Mouse (Mus musculus) heart, embryonic 12.5 days (tissue): ENCODE data around the gene Mgst3. TPM values are rescaled to one million over a fixed set of nuclear protein-coding genes. Genes with fewer than 3 reads are reported as not detected.

ENCODE experiments used
- ATAC-seq: fragments of 200-750 bp; cut with Nextera tagmentation; 2 replicates; pipeline ENCODE4 v1.8.0; 2017; ENCODE audit warnings: moderate TSS enrichment, moderate library complexity; ENCODE audit not compliant: insufficient number of reproducible peaks, low FRiP score
- H3K27ac ChIP-seq: fragments of 300-500 bp; sonication (generic); 2 replicates; pipeline ENCODE4 v1.5.1; 2016; ENCODE audit warnings: mild to moderate bottlenecking, moderate library complexity; ENCODE audit not compliant: poor library complexity, severe bottlenecking
- H3K27me3 ChIP-seq: fragments of 300-500 bp; sonication (generic); replicated peaks from 2 replicates; pipeline ENCODE4 v1.6.1; 2016; ENCODE audit warnings: mild to moderate bottlenecking, moderate library complexity
- H3K36me3 ChIP-seq: fragments of 300-500 bp; sonication (generic); 2 replicates; pipeline ENCODE4 v1.6.1; 2016; ENCODE audit warnings: mild to moderate bottlenecking, moderate library complexity
- H3K4me1 ChIP-seq: fragments of 300-500 bp; sonication (generic); replicated peaks from 2 replicates; pipeline ENCODE4 v1.6.1; 2016; ENCODE audit warnings: mild to moderate bottlenecking
- H3K4me2 ChIP-seq: fragments of 300-500 bp; sonication (generic); 2 replicates; pipeline ENCODE4 v1.6.1; 2016; ENCODE audit warnings: mild to moderate bottlenecking, moderate library complexity
- H3K4me3 ChIP-seq: fragments of 300-500 bp; sonication (generic); 2 replicates; pipeline ENCODE4 v1.5.1; 2016; ENCODE audit warnings: mild to moderate bottlenecking
- H3K9ac ChIP-seq: fragments of 300-500 bp; sonication (generic); 2 replicates; pipeline ENCODE4 v1.6.1; 2016; ENCODE audit warnings: mild to moderate bottlenecking, moderate library complexity
- H3K9me3 ChIP-seq: fragments of 300-500 bp; sonication (generic); replicated peaks from 2 replicates; pipeline ENCODE4 v1.6.1; 2016; ENCODE audit warnings: mild to moderate bottlenecking, moderate library complexity
- WGBS: fragments of 180-500 bp; shearing (Covaris S2); methylation state at CpG from one replicate; pipeline ENCODE4 v1.1.7; 2016; 5-methylcytosine and 5-hydroxymethylcytosine counted together
- polyA plus RNA-seq: library from polyadenylated mRNA; unstranded; fragments of >200 nt; fragmentation: Nextera tagmentation; extraction: Ambion mirVana; gene quantifications from 2 replicates; pipeline ENCODE4 v1.2.1, GENCODE M21; 2016

Gene Mgst3
- polyA plus RNA-seq, 1 experiment from 2014 or later, result 108 TPM

DNA sequence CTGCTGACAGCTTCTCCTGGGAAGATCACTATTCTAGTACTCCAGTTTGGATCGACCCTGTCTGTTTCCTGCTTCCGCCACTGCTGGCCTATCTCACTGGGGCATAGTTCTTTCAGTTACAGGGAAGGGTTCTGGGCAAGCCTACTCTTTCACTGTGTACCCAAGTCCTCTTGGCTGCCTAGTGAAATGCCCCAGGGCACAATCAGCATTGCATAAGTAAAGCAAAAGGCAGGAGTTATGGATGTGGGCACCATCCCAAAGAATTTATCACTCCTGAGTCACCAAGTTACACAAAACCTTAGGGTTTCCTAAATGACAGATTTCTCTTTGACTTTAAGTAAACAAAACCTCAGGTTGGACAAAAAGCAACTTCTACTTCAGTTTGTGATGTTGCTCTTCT is 6.3 kb downstream of the Mgst3 start:
- H3K27ac ChIP-seq, result no peak overlapping the region
- H3K4me2 ChIP-seq, result no peak overlapping the region
- no peak for ATAC-seq
- no peaks in the 10 kb centered on the region for H3K36me3 ChIP-seq
- H3K4me1 ChIP-seq, result peaks cover 24% of the 10 kb centered on the region
- no peak overlapping the region for H3K9ac ChIP-seq
- H3K9me3 ChIP-seq, result no peaks in the 10 kb centered on the region
- H3K27me3 ChIP-seq, result no peaks in the 10 kb centered on the region
- no peak overlapping the region for H3K4me3 ChIP-seq
- 49% methylated on average over 2 of the region's 2 CpGs for WGBS

DNA sequence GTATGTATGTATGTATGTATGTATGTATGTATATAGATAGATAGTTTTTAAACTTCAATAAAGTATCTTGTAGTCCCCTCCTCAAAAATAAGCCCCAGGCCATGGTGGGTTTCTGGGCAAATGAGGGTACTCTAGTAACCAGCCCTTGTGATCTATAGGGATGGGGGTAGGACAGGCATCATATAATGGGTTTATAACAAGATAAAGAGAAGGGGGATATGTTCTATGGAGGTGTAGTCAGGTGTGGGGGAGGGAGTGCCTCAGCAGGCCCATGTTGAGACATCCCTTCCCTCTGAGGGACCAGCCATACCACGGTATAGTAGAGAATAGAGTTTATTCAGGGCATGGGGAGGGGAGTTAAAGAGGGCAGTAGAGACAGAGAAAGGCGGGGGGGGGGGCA is 7.2 kb downstream of the Mgst3 start:
- Histone ChIP-seq H3K36me3 (no peaks in the 10 kb centered on the region), H3K9me3 (no peaks in the 10 kb centered on the region), H3K4me1 (peaks cover 19% of the 10 kb centered on the region), H3K9ac (no peak overlapping the region), H3K27me3 (no peaks in the 10 kb centered on the region), H3K4me3 (no peak overlapping the region), H3K27ac (no peak overlapping the region), H3K4me2 (no peak overlapping the region)
- ATAC-seq, result no peak
- 50% methylated on average over 1 of the region's 2 CpGs for WGBS

DNA sequence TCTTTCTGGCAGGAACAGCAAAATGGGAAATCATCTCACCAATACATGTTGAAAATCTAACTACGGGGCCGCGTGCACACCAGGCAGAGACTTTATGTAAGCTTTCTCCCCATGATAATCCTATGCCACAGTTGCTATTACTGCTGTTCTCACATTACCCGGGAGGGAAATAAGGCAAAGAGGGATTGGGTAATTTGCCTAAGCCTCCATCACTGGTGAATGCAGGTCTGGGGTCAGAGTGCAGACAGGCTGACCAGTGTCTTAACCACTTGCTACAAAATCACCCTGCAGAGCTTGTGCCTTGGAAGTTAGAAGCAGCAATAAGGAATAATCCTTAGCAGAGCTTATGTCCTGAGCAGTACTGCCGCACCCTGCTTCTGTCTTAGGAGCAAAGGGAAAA is 8.0 kb downstream of the Mgst3 start:
- no peak for ATAC-seq
- Histone ChIP-seq H3K4me1 (peaks cover 16% of the 10 kb centered on the region), H3K4me3 (no peak overlapping the region), H3K9me3 (no peaks in the 10 kb centered on the region), H3K36me3 (no peaks in the 10 kb centered on the region), H3K27me3 (no peaks in the 10 kb centered on the region), H3K27ac (no peak overlapping the region), H3K4me2 (peak overlapping the region; percentile 7; the same call in 1 of the 2 replicates), H3K9ac (no peak overlapping the region)
- WGBS, result 71% methylated on average over 5 of the region's 5 CpGs

DNA sequence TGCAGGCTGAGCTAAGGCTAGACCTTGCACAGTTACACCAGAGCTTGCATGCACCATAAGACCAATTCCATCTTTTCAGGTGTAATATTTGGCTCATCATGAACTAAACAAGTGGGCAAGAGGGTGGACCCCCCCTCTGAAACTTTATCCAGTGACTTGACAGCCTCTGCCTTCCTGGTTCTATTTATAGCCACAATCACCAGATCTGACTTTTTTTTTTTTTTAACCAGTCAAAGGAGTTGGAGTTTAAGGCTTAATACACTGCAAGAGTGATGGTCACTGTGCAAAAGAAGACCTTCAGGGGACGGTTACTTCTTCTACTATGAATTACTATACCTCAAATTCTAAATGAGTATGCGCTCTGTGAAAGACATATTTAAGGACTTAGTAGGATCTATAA is 8.4 kb downstream of the Mgst3 start:
- H3K4me1 ChIP-seq, result peaks cover 16% of the 10 kb centered on the region
- H3K36me3 ChIP-seq, result no peaks in the 10 kb centered on the region
- no peak overlapping the region for H3K4me2 ChIP-seq
- no peak overlapping the region for H3K27ac ChIP-seq
- 88% methylated on average over 2 of the region's 2 CpGs for WGBS
- H3K27me3 ChIP-seq, result no peaks in the 10 kb centered on the region
- no peaks in the 10 kb centered on the region for H3K9me3 ChIP-seq
- H3K9ac ChIP-seq, result no peak overlapping the region
- no peak for ATAC-seq
- H3K4me3 ChIP-seq, result no peak overlapping the region

DNA sequence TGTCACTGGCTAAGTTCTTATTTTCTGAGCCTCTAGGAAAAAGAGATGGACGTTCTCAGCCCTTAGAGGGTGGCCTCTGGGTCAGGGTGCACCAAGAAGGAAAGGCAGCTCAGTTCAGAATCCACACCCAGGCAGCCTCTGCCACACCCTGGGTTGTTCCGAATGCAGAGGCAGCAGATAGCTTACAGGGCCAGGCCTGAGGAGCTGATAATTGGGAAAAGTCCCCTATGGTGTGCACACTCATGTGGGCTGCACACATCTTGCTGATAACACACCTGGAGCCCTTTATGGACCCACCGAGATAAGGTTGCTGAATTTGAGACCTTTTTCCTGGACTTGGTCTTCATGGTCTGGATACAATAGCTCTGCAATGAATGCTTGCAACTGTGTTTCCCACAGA is 9.5 kb downstream of the Mgst3 start:
- WGBS, result 45% methylated on average over 3 of the region's 3 CpGs

DNA sequence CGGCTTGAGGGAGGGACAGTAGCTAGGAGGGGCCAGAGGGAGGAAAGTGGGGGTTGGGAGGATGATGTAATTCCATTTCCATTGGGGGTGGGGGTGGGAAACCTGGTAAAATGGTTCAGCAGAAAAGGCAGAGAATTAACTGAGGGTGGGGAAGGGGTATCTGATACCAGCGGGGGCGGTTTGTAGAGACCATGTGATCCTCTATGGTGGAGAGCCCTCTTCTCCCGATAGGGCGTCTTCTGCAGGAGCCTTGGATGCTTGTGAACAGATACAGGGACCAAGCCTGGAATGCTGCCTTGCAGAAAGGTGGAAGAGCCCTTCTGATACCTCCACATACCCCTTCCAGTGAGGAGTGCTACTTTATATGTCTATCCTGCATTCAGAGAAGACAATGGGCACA is 10.5 kb downstream of the Mgst3 start:
- ATAC-seq, result no peak
- no peak overlapping the region for H3K4me3 ChIP-seq
- H3K4me1 ChIP-seq, result peaks cover 16% of the 10 kb centered on the region
- no peak overlapping the region for H3K9ac ChIP-seq
- peak overlapping the region; percentile 9; the same call in 1 of the 2 replicates for H3K4me2 ChIP-seq
- no peaks in the 10 kb centered on the region for H3K27me3 ChIP-seq
- 81% methylated on average over 5 of the region's 5 CpGs for WGBS
- no peaks in the 10 kb centered on the region for H3K9me3 ChIP-seq
- H3K36me3 ChIP-seq, result no peaks in the 10 kb centered on the region
- 0 out of 2 replicates have a peak overlapping the region, but pooled peaks have one; percentile 35 for H3K27ac ChIP-seq

More for the DNA sequence above, 9.5 kb downstream of the Mgst3 start:
- H3K4me2 ChIP-seq, result no peak overlapping the region
- peaks cover 16% of the 10 kb centered on the region for H3K4me1 ChIP-seq
- no peaks in the 10 kb centered on the region for H3K36me3 ChIP-seq
- no peak overlapping the region for H3K4me3 ChIP-seq
- ATAC-seq, result peak; percentile 92
- no peak overlapping the region for H3K9ac ChIP-seq
- H3K9me3 ChIP-seq, result no peaks in the 10 kb centered on the region
- peak overlapping the region; percentile 35; the same call in 1 of the 2 replicates for H3K27ac ChIP-seq
- H3K27me3 ChIP-seq, result no peaks in the 10 kb centered on the region

DNA sequence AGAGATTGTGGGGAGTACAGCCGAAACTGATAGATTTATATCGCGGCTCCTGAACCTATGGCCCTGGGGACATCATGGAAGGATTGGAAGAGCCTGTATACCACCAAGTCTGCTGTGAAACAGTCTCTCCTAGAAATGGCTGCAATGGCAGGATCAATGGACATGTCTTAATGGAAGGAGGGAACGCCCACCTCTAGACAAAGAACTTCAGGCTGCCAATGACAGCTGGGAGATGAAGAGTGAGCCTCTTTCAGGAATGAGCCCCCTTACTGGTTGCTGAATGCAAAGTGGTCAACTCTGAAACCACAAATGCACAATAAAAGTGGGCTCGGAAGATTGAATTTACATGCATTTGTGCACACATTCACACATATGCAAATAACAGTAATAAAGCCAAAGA is 10.9 kb downstream of the Mgst3 start:
- H3K4me1 ChIP-seq, result peaks cover 16% of the 10 kb centered on the region
- H3K27me3 ChIP-seq, result no peaks in the 10 kb centered on the region
- H3K9ac ChIP-seq, result no peak overlapping the region
- ATAC-seq, result no peak
- H3K4me2 ChIP-seq, result 0 out of 2 replicates have a peak overlapping the region, but pooled peaks have one; percentile 9
- no peak overlapping the region for H3K4me3 ChIP-seq
- no peaks in the 10 kb centered on the region for H3K9me3 ChIP-seq
- H3K27ac ChIP-seq, result no peak overlapping the region
- 81% methylated on average over 5 of the region's 5 CpGs for WGBS
- no peaks in the 10 kb centered on the region for H3K36me3 ChIP-seq

DNA sequence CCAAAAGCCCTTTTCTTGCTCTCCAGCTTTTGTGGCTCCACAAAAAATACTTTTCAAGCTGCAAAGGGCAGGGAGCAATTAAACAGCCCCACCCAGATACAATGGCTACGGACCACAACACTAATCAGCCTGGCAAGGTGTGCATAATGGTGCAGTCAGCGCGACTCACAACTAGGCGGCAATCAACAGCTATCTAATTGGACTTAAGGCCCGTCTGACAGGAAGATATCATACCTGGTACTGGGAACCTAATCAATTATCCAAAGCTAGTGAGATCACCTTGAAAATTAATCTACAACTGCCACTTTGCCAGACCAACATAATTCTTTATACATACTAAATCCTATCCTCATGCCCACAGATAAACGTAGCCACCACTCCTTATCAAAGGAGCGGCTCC is 11.3 kb downstream of the Mgst3 start:
- ATAC-seq, result no peak
- Histone ChIP-seq H3K27me3 (no peaks in the 10 kb centered on the region), H3K9ac (no peak overlapping the region), H3K4me3 (no peak overlapping the region), H3K4me2 (0 out of 2 replicates have a peak overlapping the region, but pooled peaks have one; percentile 9), H3K4me1 (peaks cover 16% of the 10 kb centered on the region), H3K27ac (no peak overlapping the region), H3K9me3 (no peaks in the 10 kb centered on the region), H3K36me3 (peaks cover 1% of the 10 kb centered on the region)
- 72% methylated on average over 7 of the region's 7 CpGs for WGBS

DNA sequence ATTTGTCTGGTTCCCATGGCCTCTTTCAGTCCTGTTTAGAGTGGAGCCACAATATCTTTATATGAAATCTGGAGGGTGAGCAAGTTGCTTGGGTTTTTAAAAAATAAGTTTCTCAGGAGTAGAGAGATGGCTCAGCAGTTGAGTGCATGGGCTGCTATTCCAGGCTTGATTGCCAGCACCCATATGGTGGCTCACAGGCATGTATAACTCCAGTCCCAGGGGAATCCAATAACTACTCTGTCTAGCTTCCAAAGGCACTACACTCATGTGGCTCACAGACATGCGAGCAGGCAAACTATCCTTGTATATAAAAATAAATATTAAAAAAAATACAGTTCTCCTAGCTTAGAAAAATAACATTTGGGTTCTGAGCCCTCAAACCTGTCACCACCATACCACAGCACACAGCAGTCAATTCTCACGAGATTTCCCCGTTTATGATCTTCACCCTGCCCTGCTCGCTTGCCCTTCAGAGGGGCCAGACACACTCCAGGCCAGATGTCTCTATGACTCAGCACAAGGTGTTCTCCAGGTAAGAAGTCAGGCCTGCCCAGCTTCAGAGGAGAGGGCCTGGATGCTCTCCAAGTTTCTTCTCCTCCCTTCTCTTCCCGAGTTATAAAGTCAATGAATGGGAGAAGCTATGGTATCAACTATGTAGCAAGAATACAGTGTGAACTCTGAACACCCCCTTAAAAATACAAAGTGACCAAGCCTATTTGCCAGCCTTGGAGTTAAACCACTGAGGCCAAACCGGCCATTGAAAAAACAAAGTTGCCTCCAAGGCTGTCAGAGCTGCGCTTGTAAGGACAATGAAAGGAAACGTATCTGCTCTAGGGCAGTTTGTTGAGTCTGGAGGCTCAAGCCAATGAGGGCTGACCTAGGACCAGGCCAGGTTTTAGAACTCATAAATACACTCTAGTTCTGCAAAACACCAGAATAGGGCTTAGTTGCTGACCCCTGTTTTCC is 12.3 kb downstream of the Mgst3 start:
- ATAC-seq, result no peak
- Histone ChIP-seq H3K27me3 (no peaks in the 10 kb centered on the region), H3K4me3 (no peak overlapping the region), H3K4me2 (no peak overlapping the region), H3K27ac (no peak overlapping the region), H3K36me3 (peaks cover 10% of the 10 kb centered on the region), H3K9me3 (no peaks in the 10 kb centered on the region), H3K9ac (no peak overlapping the region), H3K4me1 (peaks cover 16% of the 10 kb centered on the region)
- WGBS, result 65% methylated on average over 8 of the region's 8 CpGs

DNA sequence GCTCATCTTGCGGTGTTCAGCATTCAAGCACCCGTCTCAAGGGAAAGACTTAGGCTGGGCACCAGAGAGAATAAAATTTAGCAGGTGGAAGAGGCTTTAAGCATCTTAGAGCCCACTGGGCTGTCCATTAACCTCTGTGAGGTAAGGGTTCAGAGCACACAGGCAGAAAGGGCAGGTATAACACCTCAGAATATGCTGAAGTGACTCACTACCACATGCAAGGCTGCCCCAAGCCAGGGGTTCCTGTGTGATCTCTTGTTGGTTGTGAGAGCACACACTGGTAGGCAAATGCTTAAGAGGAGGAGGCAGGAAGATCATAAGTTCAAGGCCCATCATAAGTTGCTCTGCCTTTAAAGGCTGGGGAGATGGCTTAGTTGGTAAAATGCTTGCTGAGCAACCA is 13.4 kb downstream of the Mgst3 start:
- Histone ChIP-seq H3K9me3 (no peaks in the 10 kb centered on the region), H3K4me3 (no peak overlapping the region), H3K9ac (no peak overlapping the region), H3K27ac (no peak overlapping the region), H3K36me3 (peaks cover 20% of the 10 kb centered on the region), H3K4me1 (peaks cover 11% of the 10 kb centered on the region), H3K27me3 (no peaks in the 10 kb centered on the region), H3K4me2 (no peak overlapping the region)
- no peak for ATAC-seq
- 78% methylated on average over 2 of the region's 2 CpGs for WGBS

DNA sequence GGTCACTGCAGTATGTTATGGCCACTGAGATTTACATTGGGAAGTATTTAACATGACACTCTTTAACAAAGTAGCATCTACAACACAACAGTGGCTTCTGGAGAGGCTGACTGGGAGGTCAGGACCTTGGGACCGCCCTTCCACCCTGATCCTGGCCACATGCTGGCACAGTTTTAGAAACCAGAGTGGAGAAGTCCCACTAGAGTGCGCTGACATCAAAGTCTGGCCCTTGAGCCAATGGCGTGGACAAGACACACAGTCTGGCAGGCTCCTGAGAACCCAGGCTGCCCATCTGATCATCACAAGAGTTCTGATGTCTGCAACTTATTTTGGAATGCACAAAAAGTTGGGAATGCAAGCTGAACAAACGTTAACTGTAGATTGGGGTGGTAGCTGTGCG is 13.9 kb downstream of the Mgst3 start:
- Histone ChIP-seq H3K27ac (no peak overlapping the region), H3K9ac (no peak overlapping the region), H3K27me3 (no peaks in the 10 kb centered on the region; the same call in 1 of the 2 replicates), H3K4me2 (no peak overlapping the region), H3K4me3 (no peak overlapping the region), H3K36me3 (peaks cover 21% of the 10 kb centered on the region), H3K9me3 (no peaks in the 10 kb centered on the region), H3K4me1 (peaks cover 8% of the 10 kb centered on the region)
- 75% methylated on average over 5 of the region's 5 CpGs for WGBS
- no peak for ATAC-seq
